Mouse (Mus musculus) forebrain, embryonic 13.5 days (tissue): ENCODE data around the gene Actrt3. TPM values are rescaled to one million over a fixed set of nuclear protein-coding genes. Genes with fewer than 3 reads are reported as not detected.
"Not testable (repeated sequence)": the region's sequence is repeated elsewhere in the genome, so short reads cannot be mapped to it uniquely, and the experiment has no call there.

ENCODE experiments used
- ATAC-seq: fragments of 200-750 bp; cut with Nextera tagmentation; 2 replicates; pipeline ENCODE4 v1.8.0; 2017
- H3K27ac ChIP-seq: fragments of 300-500 bp; sonication (generic); 2 replicates; pipeline ENCODE4 v1.5.1; 2015; ENCODE audit warnings: inconsistent platforms, mild to moderate bottlenecking, moderate library complexity
- H3K27me3 ChIP-seq: fragments of 300-500 bp; sonication (generic); 2 replicates; pipeline ENCODE4 v1.6.1; 2015; ENCODE audit warnings: mild to moderate bottlenecking, inconsistent platforms
- H3K36me3 ChIP-seq: fragments of 300-500 bp; sonication (generic); 2 replicates; pipeline ENCODE4 v1.6.1; 2015; ENCODE audit warnings: mild to moderate bottlenecking, inconsistent platforms; ENCODE audit not compliant: poor library complexity, severe bottlenecking
- H3K4me1 ChIP-seq: fragments of 300-500 bp; sonication (generic); 2 replicates; pipeline ENCODE4 v1.6.1; 2015; ENCODE audit warnings: inconsistent platforms
- H3K4me2 ChIP-seq: fragments of 300-500 bp; sonication (generic); 2 replicates; pipeline ENCODE4 v1.6.1; 2015; ENCODE audit warnings: inconsistent platforms, mild to moderate bottlenecking, moderate library complexity
- H3K4me3 ChIP-seq: fragments of 300-500 bp; sonication (generic); 2 replicates; pipeline ENCODE4 v1.5.1; 2015; ENCODE audit warnings: mild to moderate bottlenecking, inconsistent platforms
- H3K9ac ChIP-seq: fragments of 300-500 bp; sonication (generic); 2 replicates; pipeline ENCODE4 v1.6.1; 2015; ENCODE audit warnings: mild to moderate bottlenecking, inconsistent platforms
- H3K9me3 ChIP-seq: fragments of 300-500 bp; sonication (generic); replicated peaks from 2 replicates; pipeline ENCODE4 v1.6.1; 2016; ENCODE audit warnings: inconsistent platforms
- WGBS: fragments of 180-500 bp; shearing (Covaris S2); methylation state at CpG from one replicate; pipeline ENCODE4 v1.1.7; 2015; 5-methylcytosine and 5-hydroxymethylcytosine counted together
- polyA plus RNA-seq: library from polyadenylated mRNA; unstranded; fragments of >200 nt; fragmentation: Nextera tagmentation; extraction: Ambion mirVana; gene quantifications from 2 replicates; pipeline ENCODE4 v1.2.1, GENCODE M21; 2015

The Actrt3 gene
- polyA plus RNA-seq, 1 experiment from 2014 or later, result 0.08 TPM

GRCm38 (mm10) chr3:30602065-30602739 is 2.5 kb upstream of the Actrt3 start, which contains the start of gene Mynn:
Mynn (plus strand) TSS chr3:30602065.
- Histone ChIP-seq H3K9ac (peak within 1 kb of the TSS; percentile 78), H3K9me3 (no peaks in the 10 kb centered on the region), H3K4me1 (peaks cover 29% of the 10 kb centered on the region), H3K27me3 (peaks cover 11% of the 10 kb centered on the region; the same call in 1 of the 2 replicates), H3K4me3 (peak within 1 kb of the TSS; percentile 79), H3K27ac (peak within 1 kb of the TSS; percentile 93), H3K36me3 (peaks cover 23% of the 10 kb centered on the region), H3K4me2 (peak within 1 kb of the TSS; percentile 80)
- peak; percentile 96 for ATAC-seq
- WGBS, result under 1% methylated on average over 39 of the region's 40 CpGs

- Histone ChIP-seq H3K27me3 (peaks cover 12% of the 10 kb centered on the region; the same call in 1 of the 2 replicates), H3K9me3 (no peaks in the 10 kb centered on the region), H3K4me1 (peaks cover 29% of the 10 kb centered on the region), H3K4me2 (peak overlapping the region; percentile 80), H3K36me3 (peaks cover 20% of the 10 kb centered on the region), H3K27ac (peak overlapping the region; percentile 93), H3K4me3 (peak overlapping the region; percentile 79), H3K9ac (peak overlapping the region; percentile 78)
- WGBS, result under 1% methylated on average over 13 of the region's 13 CpGs
- ATAC-seq, result no peak
Measured at GRCm38 (mm10) chr3:30601610-30602064, 1.9 kb upstream of the Actrt3 start.

DNA sequence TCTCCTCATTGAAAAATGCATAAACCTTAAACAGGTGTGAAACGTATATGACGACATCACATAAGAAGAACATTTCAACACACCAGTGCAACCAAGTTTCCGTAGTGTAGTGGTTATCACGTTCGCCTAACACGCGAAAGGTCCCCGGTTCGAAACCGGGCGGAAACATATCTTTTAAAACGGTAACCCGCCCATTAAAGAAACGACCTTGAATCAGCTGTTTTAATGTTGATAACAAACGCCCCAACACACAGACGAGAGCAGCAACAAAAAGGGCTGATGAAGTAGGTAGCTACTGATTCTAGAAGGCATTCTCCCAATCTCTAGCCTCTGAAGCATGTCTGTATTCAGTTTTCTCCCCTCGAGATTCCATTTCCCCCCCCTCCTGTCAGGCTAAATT is 1.4 kb upstream of the Actrt3 start:
- Histone ChIP-seq H3K36me3 (peaks cover 17% of the 10 kb centered on the region), H3K4me2 (peak overlapping the region; percentile 80), H3K27me3 (peaks cover 16% of the 10 kb centered on the region; the same call in 1 of the 2 replicates), H3K9me3 (no peaks in the 10 kb centered on the region), H3K9ac (no peak overlapping the region), H3K4me3 (peak overlapping the region; percentile 79), H3K4me1 (peaks cover 29% of the 10 kb centered on the region), H3K27ac (no peak overlapping the region)
- WGBS, result under 1% methylated on average over 17 of the region's 17 CpGs
- ATAC-seq, result peak; percentile 27

DNA sequence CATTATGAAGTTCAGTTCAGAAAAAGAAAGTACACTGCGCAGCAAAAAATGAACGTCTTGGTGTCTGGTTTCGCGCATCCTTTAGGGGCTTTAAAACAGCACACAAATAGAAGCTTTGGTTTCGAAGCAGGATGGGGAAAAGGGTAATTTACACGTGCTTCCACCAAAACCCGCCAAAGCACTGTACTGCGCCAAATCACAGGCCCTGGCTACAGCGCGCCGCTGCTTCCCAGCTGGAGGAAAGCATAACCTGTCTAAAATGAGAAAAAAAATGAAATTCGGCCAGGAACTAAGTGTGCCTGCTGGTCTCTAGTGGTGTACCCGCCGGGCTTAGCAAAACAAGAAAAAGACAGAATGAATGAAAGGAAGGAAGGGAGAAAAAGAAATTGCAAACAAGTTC is 978 bp upstream of the Actrt3 start:
- under 1% methylated on average over 14 of the region's 14 CpGs for WGBS
- H3K27me3 ChIP-seq, result peaks cover 17% of the 10 kb centered on the region; the same call in 1 of the 2 replicates
- H3K9me3 ChIP-seq, result no peaks in the 10 kb centered on the region
- H3K9ac ChIP-seq, result peak overlapping the region; percentile 51
- no peak for ATAC-seq
- peak overlapping the region; percentile 79 for H3K4me3 ChIP-seq
- H3K4me2 ChIP-seq, result peak overlapping the region; percentile 80
- peaks cover 14% of the 10 kb centered on the region for H3K36me3 ChIP-seq
- H3K27ac ChIP-seq, result peak overlapping the region; percentile 76
- H3K4me1 ChIP-seq, result peaks cover 29% of the 10 kb centered on the region

- 83% methylated on average over 7 of the region's 7 CpGs for WGBS
- Histone ChIP-seq H3K27ac (no peak overlapping the region), H3K27me3 (peaks cover 17% of the 10 kb centered on the region; the same call in 1 of the 2 replicates), H3K9ac (no peak overlapping the region), H3K4me1 (peaks cover 15% of the 10 kb centered on the region), H3K9me3 (no peaks in the 10 kb centered on the region), H3K36me3 (no peaks in the 10 kb centered on the region), H3K4me3 (no peak overlapping the region), H3K4me2 (no peak overlapping the region)
- ATAC-seq, result no peak
Measured at GRCm38 (mm10) chr3:30597271-30597670, 2.5 kb downstream of the Actrt3 start.

- peaks cover 17% of the 10 kb centered on the region; the same call in 1 of the 2 replicates for H3K27me3 ChIP-seq
- peak overlapping the region; percentile 88 for H3K9ac ChIP-seq
- H3K4me2 ChIP-seq, result peak overlapping the region; percentile 65
- peaks cover 11% of the 10 kb centered on the region for H3K4me1 ChIP-seq
- no peaks in the 10 kb centered on the region for H3K36me3 ChIP-seq
- ATAC-seq, result peak; percentile 67
- peak overlapping the region; percentile 83 for H3K4me3 ChIP-seq
- H3K9me3 ChIP-seq, result no peaks in the 10 kb centered on the region
- peak overlapping the region; percentile 59 for H3K27ac ChIP-seq
- WGBS, result under 1% methylated on average over 62 of the region's 62 CpGs
Measured at GRCm38 (mm10) chr3:30595111-30595832, 4.5 kb downstream of the Actrt3 start.

- H3K27ac ChIP-seq, result no peak overlapping the region
- H3K4me2 ChIP-seq, result no peak overlapping the region
- ATAC-seq, result no peak
- no peaks in the 10 kb centered on the region for H3K9me3 ChIP-seq
- H3K36me3 ChIP-seq, result no peaks in the 10 kb centered on the region
- peaks cover 17% of the 10 kb centered on the region; the same call in 1 of the 2 replicates for H3K27me3 ChIP-seq
- H3K4me1 ChIP-seq, result no peaks in the 10 kb centered on the region
- H3K9ac ChIP-seq, result no peak overlapping the region
- H3K4me3 ChIP-seq, result no peak overlapping the region
- WGBS, result 79% methylated on average over 4 of the region's 4 CpGs
Measured at GRCm38 (mm10) chr3:30593719-30594485, 5.8 kb downstream of the Actrt3 start.

- Histone ChIP-seq H3K4me2 (no peak overlapping the region), H3K36me3 (no peaks in the 10 kb centered on the region), H3K27me3 (0 out of 2 replicates have a peak, but pooled peaks cover 6% of the 10 kb centered on the region), H3K4me3 (no peak overlapping the region), H3K27ac (no peak overlapping the region), H3K9me3 (no peaks in the 10 kb centered on the region), H3K4me1 (no peaks in the 10 kb centered on the region), H3K9ac (no peak overlapping the region)
- peak; percentile 36 for ATAC-seq
- 0% methylated on average over 2 of the region's 2 CpGs for WGBS
Measured at GRCm38 (mm10) chr3:30592418-30592853, 7.3 kb downstream of the Actrt3 start.

DNA sequence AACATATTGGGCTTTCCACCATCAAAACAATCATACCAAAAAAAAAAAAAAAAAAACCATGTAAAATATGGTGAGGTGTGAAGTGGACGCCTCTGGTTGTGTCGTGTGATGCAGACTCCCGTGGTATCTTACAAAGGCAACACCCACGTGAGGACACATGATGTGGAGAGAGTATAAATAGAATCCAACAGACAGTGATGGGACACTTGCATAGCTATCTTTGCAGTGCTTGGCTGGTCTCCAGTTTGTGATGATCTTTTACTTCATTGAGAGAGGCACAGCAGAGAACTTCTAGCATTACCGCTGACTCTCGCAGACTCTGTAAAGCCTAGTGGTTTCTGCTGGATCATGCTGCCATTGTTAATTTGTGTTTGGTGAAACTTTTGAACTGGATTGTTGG is 10.9 kb downstream of the Actrt3 start:
- H3K36me3 ChIP-seq, result no peaks in the 10 kb centered on the region
- H3K9ac ChIP-seq, result no peak overlapping the region
- no peak overlapping the region for H3K4me2 ChIP-seq
- H3K9me3 ChIP-seq, result no peaks in the 10 kb centered on the region
- ATAC-seq, result no peak
- no peak overlapping the region for H3K27ac ChIP-seq
- no peak overlapping the region for H3K4me3 ChIP-seq
- 89% methylated on average over 6 of the region's 6 CpGs for WGBS
- H3K27me3 ChIP-seq, result no peaks in the 10 kb centered on the region
- no peaks in the 10 kb centered on the region for H3K4me1 ChIP-seq

- Histone ChIP-seq H3K27me3 (no peaks in the 10 kb centered on the region), H3K9me3 (no peaks in the 10 kb centered on the region), H3K9ac (no peak overlapping the region), H3K4me2 (no peak overlapping the region), H3K4me3 (no peak overlapping the region), H3K36me3 (no peaks in the 10 kb centered on the region), H3K27ac (no peak overlapping the region), H3K4me1 (no peaks in the 10 kb centered on the region)
- 13% methylated on average over 2 of the region's 2 CpGs for WGBS
- ATAC-seq, result no peak
Measured at GRCm38 (mm10) chr3:30573549-30573948, 26.2 kb downstream of the Actrt3 start.

DNA sequence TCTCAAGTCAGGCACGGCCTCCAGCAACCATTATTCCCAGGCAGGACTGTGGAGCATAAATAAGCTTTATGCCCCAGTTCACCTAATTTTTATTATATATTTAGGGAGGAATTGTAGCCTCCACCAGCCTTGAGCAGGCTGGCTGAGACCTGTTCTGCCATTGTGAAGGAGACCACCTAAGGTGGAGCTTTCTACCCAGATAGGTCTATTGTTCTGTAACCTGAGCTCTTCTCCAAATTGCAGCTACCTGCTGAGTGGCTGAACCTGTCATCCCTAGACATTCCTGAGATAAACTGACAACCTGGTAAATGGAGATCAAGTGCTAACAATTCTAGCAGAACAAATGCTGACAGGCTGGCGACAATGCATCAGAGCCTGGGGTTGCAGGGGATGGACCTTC is 33.4 kb downstream of the Actrt3 start:
- not testable (repeated sequence) for H3K27me3 ChIP-seq, H3K4me1 ChIP-seq, H3K36me3 ChIP-seq, ATAC-seq, H3K27ac ChIP-seq, H3K9me3 ChIP-seq, H3K4me3 ChIP-seq, H3K9ac ChIP-seq, H3K4me2 ChIP-seq
- 18% methylated on average over 1 of the region's 2 CpGs for WGBS
